Mouse (Mus musculus): ENCODE data around the gene Tm7sf3.
A peak's percentile ranks its signal among the peaks of the same experiment; 100 is the strongest.

Gene Tm7sf3

DNA sequence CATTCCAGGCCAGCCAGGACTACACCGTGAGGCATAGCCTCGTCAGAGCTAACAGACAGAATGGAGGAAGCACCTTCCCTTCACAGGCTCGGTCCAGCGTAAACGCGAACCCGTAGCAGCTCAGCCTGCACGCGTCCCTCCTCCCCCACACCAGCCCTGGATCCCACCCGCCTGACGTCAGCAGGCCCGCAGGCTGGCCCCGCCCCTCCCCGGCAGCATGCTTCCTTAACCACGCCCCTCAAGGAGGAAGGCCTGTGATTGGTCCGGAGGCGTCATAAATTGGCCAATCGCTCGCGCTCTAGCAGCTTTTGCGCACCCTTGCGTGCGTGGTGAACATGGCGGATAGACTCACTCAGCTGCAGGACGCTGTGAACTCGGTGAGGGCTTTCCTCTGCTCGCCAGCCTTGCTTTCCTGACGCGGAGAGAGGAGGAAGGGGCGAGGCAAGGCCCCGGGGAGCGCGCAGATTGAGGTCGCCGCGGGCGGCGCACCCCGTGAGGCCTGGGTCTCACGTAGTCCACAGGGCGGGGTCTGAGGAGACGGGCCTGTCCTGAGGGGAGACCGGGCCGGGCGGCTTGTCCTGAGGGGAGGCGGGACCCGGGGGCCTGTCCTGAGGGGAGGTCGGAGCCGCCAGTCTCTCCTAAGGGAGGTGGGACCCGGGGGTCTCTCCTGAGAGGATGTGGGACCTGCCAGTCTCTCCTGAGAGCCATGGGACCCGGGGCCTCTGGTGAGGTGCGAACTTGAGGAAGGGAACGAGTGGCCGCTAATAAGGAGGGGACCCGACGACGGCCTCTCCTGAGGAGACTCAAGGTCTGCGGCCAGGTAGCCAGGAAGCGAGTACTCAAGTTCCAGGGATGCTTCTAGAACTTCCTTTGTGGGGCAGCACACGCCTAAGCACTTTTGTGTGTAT, at the start of gene Tm7sf3, which contains the start of gene Med21:
Gene Tm7sf3, minus strand, starts transcription at position 549 of the 908 bp plus-strand sequence.
Gene Med21, plus strand, starts transcription at position 272 of the 908 bp plus-strand sequence.
- peak; percentile 98 for DNase-seq (ENCODE audit: low spot score)

DNA sequence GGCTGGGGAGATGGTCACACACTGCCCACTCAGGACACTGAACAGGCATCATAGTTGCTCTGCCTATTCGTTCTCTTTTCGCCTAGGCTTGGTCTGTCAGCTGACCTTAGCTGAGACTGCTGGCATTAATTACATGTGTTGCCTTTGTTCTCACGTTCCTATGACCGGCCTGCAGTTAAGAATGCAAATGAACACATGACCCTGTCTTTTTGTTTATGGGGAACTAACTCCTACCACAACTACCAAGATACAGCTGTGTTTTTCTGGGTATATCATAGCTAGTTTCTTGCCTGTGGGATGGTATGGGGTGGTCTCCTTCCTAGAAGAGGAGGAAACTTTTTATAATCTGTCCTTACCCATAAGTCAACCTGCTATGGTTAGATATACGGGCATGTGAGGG, 46.2 kb upstream of the Tm7sf3 start:
- DNase-seq (ENCODE audit: low spot score): no peak

DNA sequence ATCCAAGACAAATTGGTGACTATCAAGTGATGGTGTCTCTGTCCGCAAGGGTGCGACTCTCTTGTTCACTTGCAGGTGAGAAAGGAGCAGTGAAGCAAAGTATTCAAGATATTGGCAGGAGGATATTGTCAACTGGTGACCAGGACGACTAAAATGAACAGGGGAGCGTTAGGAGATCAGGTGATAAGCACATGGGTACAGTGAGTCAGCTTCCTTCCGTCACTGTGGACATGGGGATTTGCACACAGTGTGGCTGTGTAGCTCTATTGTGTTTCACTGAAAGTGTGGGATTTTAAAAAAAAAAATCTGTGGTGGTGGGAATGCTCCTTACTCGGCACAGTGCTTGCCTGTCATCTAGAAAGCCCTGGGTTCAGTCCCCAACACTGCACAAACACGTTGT, 45.4 kb upstream of the Tm7sf3 start:
- DNase-seq (ENCODE audit: low spot score): no peak

DNA sequence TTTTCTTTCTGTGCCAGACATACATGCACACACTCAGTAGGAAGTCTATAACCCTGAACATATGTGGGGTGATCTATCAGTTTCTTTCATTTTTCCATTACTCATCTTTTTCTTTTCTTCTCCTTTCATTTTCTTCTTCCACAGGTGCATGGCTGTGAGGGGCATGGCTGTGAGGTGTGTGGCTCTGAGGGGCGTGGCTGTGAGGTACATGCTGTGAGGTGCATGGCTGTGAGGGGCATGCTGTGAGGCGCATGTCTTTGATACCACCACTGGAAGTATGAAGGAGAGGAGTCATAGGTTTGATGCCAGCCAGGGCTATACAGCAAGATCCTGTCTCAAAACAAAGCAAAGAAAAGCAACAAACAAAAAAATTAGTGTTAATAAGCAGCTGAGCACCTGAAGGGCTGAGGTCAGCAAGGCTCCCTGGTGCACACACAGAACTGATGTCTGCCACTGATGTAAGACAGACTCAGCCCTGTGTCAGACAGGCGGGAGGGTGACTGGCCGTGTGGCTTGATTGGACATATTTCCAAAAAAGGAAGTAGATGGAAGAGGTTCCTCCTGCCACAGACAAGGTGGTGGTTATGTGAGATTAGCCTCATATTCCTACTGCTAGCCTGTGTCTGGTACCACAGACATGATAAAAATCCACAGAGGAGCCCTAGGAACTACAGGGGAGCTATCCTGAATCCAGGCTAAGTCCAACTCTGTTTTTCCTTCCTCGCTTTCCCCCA, 44.0 kb upstream of the Tm7sf3 start:
- no peak for DNase-seq (ENCODE audit: low spot score)

DNA sequence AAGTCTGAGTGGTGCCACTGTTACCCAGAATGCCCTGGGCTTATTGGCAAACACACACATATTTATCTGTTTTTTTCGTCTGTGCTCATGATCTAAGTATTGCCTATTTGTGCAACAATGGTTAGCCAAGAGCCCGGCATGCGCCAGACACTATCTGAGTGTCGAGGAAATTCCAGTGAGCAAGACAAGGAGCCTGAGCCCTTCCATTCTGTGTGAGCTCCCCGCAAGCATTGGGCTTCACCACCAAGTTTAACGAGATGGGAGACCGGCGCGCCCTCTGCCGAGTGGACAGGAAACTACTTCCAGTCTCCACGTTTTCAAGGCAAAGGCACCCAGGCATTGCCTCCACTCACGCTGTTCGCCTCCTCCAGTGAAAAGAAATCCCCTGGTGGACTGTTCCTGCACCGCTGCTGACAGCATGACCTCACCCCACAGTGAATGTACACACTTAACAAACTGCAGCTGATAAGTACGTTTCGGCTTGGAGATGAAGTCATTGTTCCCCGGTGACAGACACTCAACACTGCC, 43.2 kb upstream of the Tm7sf3 start:
- DNase-seq (ENCODE audit: low spot score): peak; percentile 28

DNA sequence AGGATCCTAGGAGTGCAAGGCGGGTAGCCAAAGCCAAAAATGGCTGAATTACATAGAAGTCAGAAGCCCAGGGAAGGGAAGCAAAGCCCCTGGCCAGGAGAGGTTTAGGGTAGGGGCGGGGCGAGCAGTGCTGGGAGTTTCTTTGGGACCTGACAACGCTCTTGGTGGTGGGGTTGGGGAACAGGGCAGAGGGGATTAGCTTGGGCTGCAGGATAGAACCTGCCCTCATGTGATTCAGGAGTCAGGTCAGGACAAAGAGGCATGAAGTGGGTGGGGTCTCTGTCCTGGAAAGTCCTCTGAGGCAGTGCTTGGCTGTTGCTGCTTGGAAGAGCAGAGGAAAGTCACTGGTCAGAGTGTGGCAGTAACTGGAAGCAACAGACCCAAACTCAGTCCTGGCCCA, 41.3 kb upstream of the Tm7sf3 start:
- no peak for DNase-seq (ENCODE audit: low spot score)

DNA sequence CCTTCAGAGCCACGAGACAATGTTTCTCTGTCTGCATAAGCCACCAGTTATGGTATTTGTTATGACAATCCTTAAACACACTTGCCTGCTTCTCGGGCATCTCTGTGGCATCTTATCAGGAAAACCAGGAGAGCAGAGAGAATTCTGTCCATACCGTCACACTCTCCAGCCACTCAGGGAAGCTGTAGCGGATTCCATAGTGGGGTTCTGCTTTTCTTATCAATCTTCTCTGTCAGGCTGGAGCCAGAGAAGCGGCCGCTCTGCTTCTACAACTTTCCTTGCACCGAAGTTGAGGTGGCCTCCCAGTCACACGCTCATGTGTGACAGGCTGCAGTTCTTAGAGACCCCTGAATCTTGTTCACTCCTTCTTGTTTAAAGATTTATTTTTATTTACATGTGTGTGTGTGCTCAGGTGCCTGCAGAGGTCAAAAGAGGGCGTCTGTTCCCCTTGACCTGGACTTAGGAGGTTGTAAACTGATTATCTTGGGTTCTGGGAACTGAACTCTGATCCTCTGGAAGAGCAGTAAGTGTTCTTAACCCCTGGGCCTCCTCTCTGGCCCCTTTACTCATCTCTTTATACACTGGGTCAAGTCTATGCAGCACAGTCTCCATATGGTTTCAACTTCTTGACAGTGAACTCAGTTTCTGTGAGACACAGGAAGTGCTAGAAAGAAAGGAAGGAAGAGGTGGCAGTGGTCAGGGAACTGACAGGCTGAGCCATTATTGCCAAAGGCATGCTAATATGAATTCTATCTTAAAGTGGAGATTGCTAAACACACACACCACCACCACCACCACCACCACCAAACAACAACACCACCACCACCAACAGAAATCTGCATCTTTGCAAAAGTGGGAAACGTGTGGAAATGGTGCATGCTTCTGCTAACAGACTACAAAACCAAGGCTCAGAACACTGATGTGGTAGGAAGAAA, 35.8 kb upstream of the Tm7sf3 start:
- DNase-seq (ENCODE audit: low spot score): no peak

DNA sequence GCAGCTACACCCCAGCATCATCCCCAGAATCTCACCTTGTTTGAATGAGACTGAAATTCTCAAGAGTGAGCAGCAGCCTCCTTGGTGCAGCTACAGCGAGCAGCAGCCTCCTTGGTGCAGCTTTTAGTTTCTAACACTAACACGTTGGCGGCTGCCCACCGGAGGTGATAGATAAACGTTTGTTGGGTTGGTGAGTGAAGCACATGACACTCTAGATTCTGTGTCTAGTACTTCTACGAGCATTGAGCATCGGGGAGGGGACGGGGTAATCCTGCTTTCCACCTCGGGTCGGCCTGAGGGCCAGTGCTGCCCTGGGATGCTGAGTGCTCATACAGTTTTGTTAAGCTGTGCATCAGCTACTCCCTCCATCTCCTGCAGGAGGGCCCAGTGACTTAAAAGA, 34.3 kb upstream of the Tm7sf3 start:
- no peak for DNase-seq (ENCODE audit: low spot score)

DNA sequence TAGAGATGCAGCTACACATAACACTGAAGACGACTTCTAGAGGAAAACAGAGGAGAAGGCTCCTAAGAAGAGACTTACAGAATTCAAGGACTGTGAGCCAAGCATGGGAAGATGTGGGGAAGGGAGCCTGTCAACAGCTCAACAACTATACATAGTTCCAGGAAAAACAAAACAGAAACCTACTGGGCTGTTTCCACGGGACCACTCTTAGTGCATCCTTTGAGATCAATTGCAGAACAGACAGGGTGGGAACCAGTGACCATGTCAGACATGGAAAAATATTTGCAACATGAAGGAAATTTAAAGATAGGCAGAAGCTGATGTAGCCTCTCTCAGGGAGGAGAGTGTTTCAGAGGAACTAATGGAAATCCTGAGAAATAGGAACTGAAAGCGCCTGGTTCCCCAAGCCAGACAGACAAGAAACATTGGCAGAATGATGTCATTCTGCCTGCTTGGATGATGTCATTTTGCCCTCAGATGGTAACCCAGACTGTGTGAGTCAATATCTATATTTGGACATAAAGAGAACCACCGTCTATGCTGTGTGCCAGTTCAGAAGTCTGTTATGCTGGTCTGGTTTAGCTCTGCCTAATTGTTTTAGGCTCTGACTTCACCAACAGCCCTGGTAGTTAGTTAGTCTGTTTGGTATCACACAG, 32.4 kb upstream of the Tm7sf3 start:
- no peak for DNase-seq (ENCODE audit: low spot score)

DNA sequence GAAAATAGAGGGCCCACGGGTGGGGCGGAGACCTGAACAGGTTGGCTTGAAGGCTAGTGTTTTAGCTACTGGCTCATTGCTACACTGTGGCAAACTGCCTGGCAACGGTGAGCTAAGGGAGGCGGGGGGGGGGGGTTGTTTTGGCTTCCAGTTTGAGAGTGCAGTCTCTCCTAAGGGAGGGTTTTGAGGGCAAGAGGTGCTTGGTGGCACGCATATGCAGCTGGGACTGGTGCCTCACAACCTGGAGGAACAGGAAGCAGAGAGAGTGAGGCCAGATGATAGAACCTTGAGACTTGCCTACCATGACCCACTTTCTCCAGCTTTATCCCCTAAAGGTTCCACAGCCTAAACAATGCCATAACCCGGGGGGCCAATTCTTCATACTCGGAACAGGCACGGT, 31.8 kb upstream of the Tm7sf3 start:
- no peak for DNase-seq (ENCODE audit: low spot score)

DNA sequence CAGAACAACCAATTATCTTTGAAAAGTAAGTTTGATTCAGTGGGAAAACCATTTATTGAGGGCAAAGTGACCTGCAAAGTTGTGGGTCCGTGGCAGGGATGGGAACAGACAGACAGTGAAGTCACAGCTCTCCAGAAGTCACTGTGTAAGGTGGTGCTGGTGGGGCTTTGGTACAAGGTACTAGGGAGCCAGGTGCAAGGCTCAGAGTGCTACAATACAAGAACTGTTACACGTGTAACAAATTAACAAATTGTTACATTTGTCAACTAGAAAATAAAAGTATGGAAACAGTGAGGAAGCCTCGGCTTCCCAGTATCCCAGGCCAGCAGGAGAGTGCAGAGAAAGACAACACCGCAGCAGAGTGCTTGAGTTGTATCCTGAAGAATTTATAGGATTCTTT, 31.1 kb upstream of the Tm7sf3 start:
- no peak for DNase-seq (ENCODE audit: low spot score)

DNA sequence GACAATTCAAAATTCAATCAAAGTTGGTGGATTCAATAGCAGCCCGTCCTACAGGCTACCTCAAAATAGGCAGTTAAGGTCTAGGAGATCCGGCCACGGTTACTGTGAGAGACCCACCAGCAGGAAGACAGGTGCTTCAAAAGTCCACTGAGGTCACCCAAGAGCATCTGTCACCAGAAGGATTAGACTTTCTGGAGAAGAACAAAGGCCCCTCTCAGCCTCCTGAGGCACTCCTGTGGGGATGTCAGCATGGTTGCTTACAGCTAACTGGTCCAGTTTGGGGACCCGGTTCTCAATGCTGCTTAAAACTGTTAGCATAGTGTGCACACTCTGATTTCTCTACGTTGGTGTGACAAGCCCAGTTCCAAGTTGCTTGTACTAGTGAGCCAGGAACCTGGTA, 29.5 kb upstream of the Tm7sf3 start:
- DNase-seq (ENCODE audit: low spot score): no peak

DNA sequence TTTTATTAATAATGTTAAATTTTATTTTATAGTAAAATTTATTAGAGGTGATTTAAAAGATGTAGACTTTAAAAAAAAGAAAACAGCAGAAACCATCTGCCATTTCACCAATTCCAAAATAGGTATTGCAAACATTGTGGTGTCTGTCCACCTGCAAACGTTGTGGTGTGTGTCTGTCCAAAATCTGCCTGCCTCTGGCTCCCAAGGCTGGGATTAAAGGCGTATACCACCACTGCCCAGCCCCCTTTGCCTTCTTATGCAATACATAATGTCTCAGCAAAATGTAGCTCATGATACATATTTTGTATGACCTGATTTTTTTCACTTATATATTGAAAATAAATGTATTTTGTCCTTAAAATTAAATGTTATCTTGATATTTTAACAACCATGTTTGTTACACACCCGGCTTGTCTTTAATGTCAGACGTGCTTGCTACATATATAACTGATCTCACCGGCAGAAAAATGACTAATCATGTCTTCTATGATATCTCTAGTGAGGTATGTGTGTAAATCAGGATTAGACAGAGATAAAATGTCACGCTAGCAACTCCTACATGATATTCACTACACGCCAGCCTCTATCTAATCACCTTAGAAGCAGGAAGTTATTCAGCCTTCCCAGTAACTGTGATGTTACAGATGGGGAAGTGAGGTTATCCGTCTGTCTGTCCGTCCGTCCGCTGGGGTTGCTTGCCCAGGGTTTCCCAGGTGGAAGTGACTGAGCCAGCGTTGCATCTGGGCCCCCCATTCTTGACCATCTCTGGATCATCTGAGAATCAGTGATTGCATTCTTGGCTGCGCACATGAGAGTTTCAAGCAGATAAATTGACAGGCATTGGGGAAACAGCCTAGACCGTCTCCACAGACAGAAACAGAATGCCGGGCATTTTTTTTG, 28.6 kb upstream of the Tm7sf3 start:
- no peak for DNase-seq (ENCODE audit: low spot score)

DNA sequence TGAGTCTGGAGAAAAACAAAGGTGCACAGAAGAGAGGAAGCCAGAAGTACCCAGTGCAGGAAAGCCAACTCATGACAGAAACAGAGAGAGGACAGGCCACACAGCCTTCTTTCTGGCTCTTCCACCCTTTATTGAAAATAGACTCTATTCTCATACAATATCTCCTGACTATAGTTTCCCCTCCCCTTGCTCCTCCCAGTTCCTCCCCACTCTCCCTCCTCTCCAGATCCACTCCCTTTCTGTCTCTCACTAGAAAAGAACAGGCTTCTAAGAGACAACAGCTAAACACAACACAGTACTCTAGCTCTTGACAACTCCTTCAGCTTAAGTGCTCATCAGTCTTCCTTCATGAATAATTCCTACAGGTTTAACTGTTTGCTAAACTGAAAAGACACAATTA, 26.0 kb upstream of the Tm7sf3 start:
- DNase-seq (ENCODE audit: low spot score): no peak

DNA sequence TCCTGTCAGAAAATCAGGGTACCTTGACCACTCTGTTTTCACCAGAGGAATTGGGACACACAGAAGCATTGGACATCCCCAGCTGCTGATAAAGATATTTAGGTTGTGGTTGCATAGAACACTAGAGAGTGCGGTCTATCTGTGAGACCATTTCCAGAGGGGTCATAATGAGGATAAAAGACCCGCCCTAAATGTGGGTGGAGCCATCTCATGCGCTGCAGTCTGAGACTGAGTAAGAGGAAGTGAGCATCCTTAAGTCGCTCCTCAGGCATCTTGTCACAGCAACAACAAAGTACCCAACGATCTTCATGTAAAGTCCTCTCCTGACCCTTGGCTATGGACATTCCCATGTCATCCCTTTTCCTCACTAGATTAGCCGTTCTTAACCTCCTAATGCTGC, 24.2 kb upstream of the Tm7sf3 start:
- no peak for DNase-seq (ENCODE audit: low spot score)

DNA sequence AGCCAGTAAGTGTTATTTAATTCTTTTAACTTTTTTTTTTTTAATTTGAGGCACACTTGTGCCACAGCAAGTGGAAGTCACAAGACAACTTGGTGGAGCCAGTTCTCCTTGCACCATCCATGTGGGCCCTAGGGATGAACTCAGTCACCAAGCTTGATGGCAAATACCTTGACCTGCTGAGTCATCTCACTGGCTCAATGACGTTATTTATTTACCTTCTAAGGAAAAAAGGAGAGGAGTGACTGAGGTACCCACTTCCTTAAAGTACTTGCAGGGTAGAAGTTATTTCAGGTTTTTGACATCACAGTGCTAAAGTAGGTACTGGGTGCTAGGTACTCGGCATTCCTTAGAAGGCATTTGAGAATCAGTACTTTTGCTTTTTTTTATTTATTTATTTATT, 22.8 kb upstream of the Tm7sf3 start:
- no peak for DNase-seq (ENCODE audit: low spot score)

DNA sequence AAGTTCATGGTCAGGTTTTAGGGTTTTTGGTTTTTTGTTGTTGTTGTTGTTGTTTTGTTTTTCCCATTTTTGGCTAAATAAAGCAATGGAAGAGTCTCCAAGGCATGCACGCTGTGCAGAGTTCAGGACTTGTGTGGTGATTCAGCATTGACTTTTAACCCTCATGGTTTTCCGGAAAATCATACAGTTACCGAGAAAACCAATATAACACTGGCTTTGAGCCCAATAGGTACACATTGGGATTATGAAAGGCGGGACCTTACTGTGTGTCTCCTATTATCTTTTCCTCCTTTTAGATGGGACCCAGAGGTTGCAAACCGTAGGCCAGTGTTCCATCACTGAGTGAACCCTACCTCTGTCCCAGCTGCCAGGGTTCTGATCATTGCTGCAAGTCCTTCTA, 22.3 kb upstream of the Tm7sf3 start:
- DNase-seq (ENCODE audit: low spot score): no peak

DNA sequence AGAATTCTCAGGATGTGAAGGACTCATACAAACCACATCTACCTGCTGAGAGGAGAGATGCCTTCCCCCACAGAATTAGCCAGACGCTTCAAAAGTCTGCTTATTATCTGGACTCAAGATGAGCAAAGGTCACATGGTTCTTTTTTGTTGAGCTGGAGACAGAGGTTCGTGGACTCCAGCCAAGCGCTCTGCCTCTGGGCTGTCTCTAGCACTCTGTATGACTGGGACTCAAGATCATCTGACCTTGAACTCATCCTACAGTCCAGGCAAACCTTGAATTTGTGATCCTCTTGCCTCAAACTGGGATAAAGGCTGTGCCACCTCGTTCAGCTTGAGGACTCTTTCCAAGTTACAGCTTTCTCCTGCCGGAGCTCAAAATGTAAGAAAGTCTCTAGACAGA, 21.5 kb upstream of the Tm7sf3 start:
- DNase-seq (ENCODE audit: low spot score): no peak

DNA sequence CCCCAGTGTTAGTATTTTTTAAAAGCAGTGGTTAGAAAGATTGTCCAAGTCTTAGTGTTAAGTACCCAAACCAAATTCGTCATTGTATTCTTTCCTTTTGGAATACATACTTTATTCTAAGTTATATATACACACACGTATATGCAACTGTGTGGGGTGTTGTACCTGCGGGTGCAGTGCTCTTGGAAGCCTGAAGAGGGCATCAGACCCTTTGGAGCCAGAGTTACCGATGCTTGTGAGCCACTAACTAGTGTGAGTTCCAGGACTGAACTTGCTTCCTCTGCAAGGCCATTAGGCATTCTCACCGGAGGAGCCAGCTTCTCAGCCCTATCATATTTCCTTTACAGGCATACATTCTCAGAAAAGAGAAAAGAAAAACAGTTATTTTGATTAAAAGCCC, 20.1 kb upstream of the Tm7sf3 start:
- peak; percentile 18 for DNase-seq (ENCODE audit: low spot score)

DNA sequence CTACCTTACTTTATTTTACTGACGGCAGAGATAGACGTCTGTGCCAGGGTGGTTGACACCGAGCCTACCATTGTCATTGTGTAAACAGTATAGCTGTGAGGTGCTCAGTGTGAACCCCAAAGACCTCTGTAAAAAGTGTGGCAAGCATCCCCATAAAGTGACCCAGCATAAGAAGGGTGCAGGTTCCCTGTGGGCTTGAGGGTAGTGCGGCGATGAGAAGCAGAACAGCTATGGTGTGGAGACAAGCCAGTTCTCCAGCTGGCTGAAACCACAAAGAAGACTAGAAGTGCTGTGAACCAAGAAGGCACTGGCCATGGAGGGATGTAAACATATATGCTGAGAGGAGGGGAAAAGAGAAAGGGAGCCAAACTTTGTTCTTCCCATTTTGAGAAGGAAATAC, 19.0 kb upstream of the Tm7sf3 start:
- no peak for DNase-seq (ENCODE audit: low spot score)

Measured in retina, embryonic 14.5 days (tissue).